Mouse (Mus musculus) kidney, postnatal 0 days (tissue): ENCODE data around the gene Nxpe5. TPM values are rescaled to one million over a fixed set of nuclear protein-coding genes. Genes with fewer than 3 reads are reported as not detected.

Experiments
- ATAC-seq: fragments of 200-750 bp; cut with Nextera tagmentation; replicated peaks from 2 replicates; pipeline ENCODE4 v1.8.0; 2017; ENCODE audit warnings: low read depth, moderate number of reproducible peaks, moderate TSS enrichment, moderate library complexity; ENCODE audit not compliant: low FRiP score
- DNase-seq: peaks from one replicate; pipeline ENCODE4 v3.0.0-alpha.2; 2016; ENCODE audit warnings: low spot score
- H3K27ac ChIP-seq: fragments of 300-500 bp; sonication (generic); 2 replicates; pipeline ENCODE4 v1.5.1; 2014; ENCODE audit warnings: mild to moderate bottlenecking
- H3K27me3 ChIP-seq: fragments of 300-500 bp; sonication (generic); 2 replicates; pipeline ENCODE4 v1.6.1; 2014; ENCODE audit warnings: low read length, mixed read lengths; ENCODE audit not compliant: insufficient read depth
- H3K36me3 ChIP-seq: fragments of 300-500 bp; sonication (generic); 2 replicates; pipeline ENCODE4 v1.6.1; 2014; ENCODE audit warnings: low read length, mixed read lengths; ENCODE audit not compliant: insufficient read depth
- H3K4me1 ChIP-seq: fragments of 300-500 bp; sonication (generic); replicated peaks from 2 replicates; pipeline ENCODE4 v1.6.1; 2014; ENCODE audit warnings: antibody characterized with exemption, low read length, mixed read lengths; ENCODE audit not compliant: insufficient read depth
- H3K4me2 ChIP-seq: fragments of 300-500 bp; sonication (generic); 2 replicates; pipeline ENCODE4 v1.6.1; 2014; ENCODE audit warnings: mild to moderate bottlenecking, low read length, moderate library complexity, mixed read lengths
- H3K4me3 ChIP-seq: fragments of 300-500 bp; sonication (generic); replicated peaks from 2 replicates; pipeline ENCODE4 v1.5.1; 2014; ENCODE audit warnings: low read depth, low read length
- H3K9ac ChIP-seq: fragments of 300-500 bp; sonication (generic); 2 replicates; pipeline ENCODE4 v1.6.1; 2014; ENCODE audit warnings: low read depth, low read length
- H3K9me3 ChIP-seq: fragments of 300-500 bp; sonication (generic); replicated peaks from 2 replicates; pipeline ENCODE4 v1.6.1; 2016; ENCODE audit warnings: low read length, inconsistent platforms, mixed read lengths
- CTCF ChIP-seq: IDR thresholded peaks from 2 replicates; pipeline ENCODE4 v1.5.1; 2016; ENCODE audit warnings: antibody characterized with exemption, low read depth, mild to moderate bottlenecking, moderate library complexity
- WGBS: fragments of 180-500 bp; shearing (Covaris S2); extraction: QIAGEN DNeasy Blood & Tissue Kit; methylation state at CpG from one replicate; pipeline ENCODE4 v1.1.7; 2014; 5-methylcytosine and 5-hydroxymethylcytosine counted together
- polyA plus RNA-seq: library from polyadenylated mRNA; unstranded; fragments of >200 nt; fragmentation: Nextera tagmentation; extraction: Ambion mirVana; gene quantifications from 2 replicates; pipeline ENCODE4 v1.2.1, GENCODE M21; 2015

Gene Nxpe5
- polyA plus RNA-seq, 1 experiment from 2014 or later: 0.36 TPM

DNA sequence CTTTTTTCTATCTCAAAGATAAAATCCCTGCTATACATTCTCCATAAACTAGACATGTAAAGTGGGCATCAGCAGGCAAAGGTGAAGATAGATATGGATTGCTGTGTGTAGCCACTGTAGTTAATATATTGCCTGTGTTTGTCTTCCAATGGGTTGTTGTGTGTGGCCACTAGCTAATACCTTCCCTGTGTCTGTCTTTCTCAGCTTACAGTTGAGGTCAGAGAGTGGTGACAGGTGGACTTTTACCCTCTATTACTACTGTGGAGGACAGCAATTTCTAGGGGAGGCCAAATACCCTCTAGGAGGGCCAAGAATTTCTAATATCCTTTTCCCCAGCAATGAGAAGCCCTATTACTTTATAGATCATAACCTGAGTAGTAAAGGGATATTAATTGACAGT lies 8.5 kb downstream of the Nxpe5 start:
- Histone ChIP-seq H3K4me1 (no peaks in the 10 kb centered on the region), H3K4me2 (no peak overlapping the region), H3K36me3 (no peaks in the 10 kb centered on the region), H3K27me3 (no peaks in the 10 kb centered on the region), H3K4me3 (no peak overlapping the region), H3K9me3 (no peaks in the 10 kb centered on the region), H3K9ac (0 out of 2 replicates have a peak overlapping the region, but pooled peaks have one; percentile 10), H3K27ac (peak overlapping the region; percentile 70)
- TF ChIP-seq CTCF: no peak
- DNase-seq: no peak
- no peak for ATAC-seq

GRCm38 (mm10) chr5:138241511-138241910 lies 15.8 kb downstream of the Nxpe5 start:
- no peak for ATAC-seq
- no peak overlapping the region for H3K4me2 ChIP-seq
- WGBS: 26% methylated on average over 2 of the region's 2 CpGs

DNA sequence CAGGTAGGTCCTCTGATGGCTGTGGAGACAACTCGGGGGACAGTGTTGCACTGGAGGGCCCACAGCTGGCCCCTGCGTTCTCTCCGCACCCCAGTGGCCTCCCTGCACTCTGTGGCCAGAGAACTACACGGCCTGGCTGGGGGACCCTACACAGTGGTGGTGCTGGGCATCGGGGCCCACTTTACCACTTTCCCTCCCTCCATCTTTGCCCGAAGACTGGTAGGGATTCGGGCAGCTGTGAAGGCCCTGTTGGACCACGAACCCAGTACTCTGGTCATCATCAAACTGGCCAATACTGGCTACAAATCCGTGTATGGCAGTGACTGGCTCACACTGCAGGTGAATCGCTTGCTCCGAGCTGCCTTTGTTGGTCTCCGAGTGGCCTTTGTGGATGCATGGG lies 25.4 kb downstream of the Nxpe5 start:
- Histone ChIP-seq H3K36me3 (no peaks in the 10 kb centered on the region), H3K9me3 (no peaks in the 10 kb centered on the region), H3K4me3 (no peak overlapping the region), H3K9ac (no peak overlapping the region), H3K4me1 (0 out of 2 replicates have a peak, but pooled peaks cover 4% of the 10 kb centered on the region), H3K27me3 (no peaks in the 10 kb centered on the region), H3K27ac (no peak overlapping the region), H3K4me2 (no peak overlapping the region)
- 85% methylated on average over 12 of the region's 12 CpGs for WGBS
- DNase-seq (no peak), ATAC-seq (no peak)
- TF ChIP-seq CTCF: no peak

More at GRCm38 (mm10) chr5:138241511-138241910, 15.8 kb downstream of the Nxpe5 start:
- H3K36me3 ChIP-seq: no peaks in the 10 kb centered on the region
- H3K27me3 ChIP-seq: no peaks in the 10 kb centered on the region
- no peak overlapping the region for H3K27ac ChIP-seq
- H3K9me3 ChIP-seq: no peaks in the 10 kb centered on the region
- no peak overlapping the region for H3K9ac ChIP-seq
- no peak for TF ChIP-seq CTCF
- no peak overlapping the region for H3K4me3 ChIP-seq
- H3K4me1 ChIP-seq: no peaks in the 10 kb centered on the region
- DNase-seq: no peak

- Histone ChIP-seq H3K9me3 (no peaks in the 10 kb centered on the region), H3K4me2 (no peak overlapping the region), H3K9ac (no peak overlapping the region), H3K27ac (no peak overlapping the region), H3K4me3 (no peak overlapping the region), H3K4me1 (0 out of 2 replicates have a peak, but pooled peaks cover 4% of the 10 kb centered on the region), H3K27me3 (no peaks in the 10 kb centered on the region), H3K36me3 (no peaks in the 10 kb centered on the region)
- TF ChIP-seq CTCF: no peak
- ATAC-seq (no peak), DNase-seq (no peak)
- 94% methylated on average over 3 of the region's 3 CpGs for WGBS
Measured at GRCm38 (mm10) chr5:138253061-138253460, 27.4 kb downstream of the Nxpe5 start.

DNA sequence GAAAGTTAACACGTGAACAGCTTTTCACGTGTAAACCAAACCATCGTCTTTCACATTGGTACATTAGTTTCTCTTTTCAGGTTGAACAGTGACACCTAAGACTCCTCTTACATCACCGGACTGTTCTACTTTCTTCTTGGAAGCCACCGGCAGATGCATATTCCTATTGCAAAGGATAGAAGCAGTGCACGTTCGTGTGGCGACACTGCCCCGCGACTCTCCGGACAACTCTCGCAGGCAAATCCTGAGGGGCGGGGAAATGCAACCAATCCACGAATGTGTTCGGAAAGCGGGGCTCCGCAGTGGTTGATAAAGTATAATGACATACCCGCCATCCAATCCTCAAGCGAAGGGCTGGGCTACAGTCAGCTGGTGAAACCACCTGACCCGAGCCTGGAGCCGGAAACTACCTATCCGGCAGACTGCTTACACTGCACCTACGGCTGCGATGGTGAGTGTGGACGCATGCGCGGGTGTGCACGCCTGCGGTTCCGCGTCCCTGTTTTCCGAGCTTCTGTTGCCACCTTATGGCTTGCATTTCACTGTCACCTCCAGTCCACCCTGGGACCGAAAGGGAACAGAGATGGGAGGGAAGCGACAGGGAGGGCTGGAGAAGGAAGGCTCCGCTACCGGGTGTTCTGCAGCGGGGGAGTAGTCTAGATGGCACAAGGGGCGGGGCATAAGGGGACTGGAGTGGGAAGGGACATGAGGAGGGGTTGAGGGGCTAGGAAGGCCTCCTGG lies 29.8 kb downstream of the Nxpe5 start, which contains the start of gene Lamtor4:
Gene Lamtor4 (plus strand): TSS at position 130 of the 741 bp plus-strand sequence.
- Histone ChIP-seq H3K27me3 (no peaks in the 10 kb centered on the region), H3K9me3 (no peaks in the 10 kb centered on the region), H3K27ac (peak within 1 kb of the TSS; percentile 68), H3K4me3 (peak within 1 kb of the TSS; percentile 63), H3K36me3 (peaks cover 13% of the 10 kb centered on the region), H3K9ac (peak within 1 kb of the TSS; percentile 63), H3K4me2 (peak within 1 kb of the TSS; percentile 71), H3K4me1 (0 out of 2 replicates have a peak, but pooled peaks cover 4% of the 10 kb centered on the region)
- peak; percentile 58 for TF ChIP-seq CTCF
- peak; percentile 98 for DNase-seq
- under 1% methylated on average over 38 of the region's 38 CpGs for WGBS
- ATAC-seq: peak; percentile 100

GRCm38 (mm10) chr5:138256094-138256467 lies 30.4 kb downstream of the Nxpe5 start:
- TF ChIP-seq CTCF: no peak
- 16% methylated on average over 7 of the region's 7 CpGs for WGBS
- H3K27me3 ChIP-seq: no peaks in the 10 kb centered on the region
- peak overlapping the region; percentile 71 for H3K4me2 ChIP-seq
- H3K9ac ChIP-seq: peak overlapping the region; percentile 63
- H3K9me3 ChIP-seq: no peaks in the 10 kb centered on the region
- peak overlapping the region; percentile 63 for H3K4me3 ChIP-seq
- H3K4me1 ChIP-seq: 0 out of 2 replicates have a peak, but pooled peaks cover 4% of the 10 kb centered on the region
- H3K27ac ChIP-seq: peak overlapping the region; percentile 68
- H3K36me3 ChIP-seq: peaks cover 18% of the 10 kb centered on the region
- DNase-seq (no peak), ATAC-seq (peak; percentile 26)
